Comparison of ENCODE assay signal across 13 mouse cellular contexts in the genomic region with DNA sequence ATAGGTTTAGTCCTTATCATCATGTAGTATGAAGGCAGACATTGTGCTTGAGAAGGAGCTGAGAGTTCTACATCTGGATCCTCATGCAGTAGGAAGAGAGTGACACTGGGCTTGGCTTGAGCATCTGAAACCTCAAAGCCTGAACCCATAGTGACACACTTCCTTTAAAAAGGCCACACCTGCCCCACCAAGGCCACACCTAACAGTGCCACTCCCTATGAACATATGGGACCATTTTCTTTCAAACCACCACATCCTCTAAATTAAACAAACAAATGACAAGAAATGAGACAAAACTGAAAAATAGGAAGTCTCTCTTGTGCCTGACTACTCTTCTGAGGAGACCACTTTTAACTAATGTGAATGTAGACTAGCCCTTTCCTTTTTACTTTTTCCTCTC.
"Had no signal": no experiment of that assay in that cellular context is flagged by ENCODE, and none has a peak within 500 bp of the region (broad histone marks: within the 10 kb centered on the region; RNA-seq: fewer than 3 reads in every experiment).

No protein-coding gene starts in this region.

- ATAC-seq: intestine, postnatal 0 days; liver, postnatal 0 days; lung, postnatal 0 days; midbrain, embryonic 13.5 days; midbrain, embryonic 16.5 days had no signal

- DNase-seq: kidney, adult 8-10 months; kidney, postnatal 10 days; kidney, postnatal 36 days; left cerebral cortex, postnatal 4 days; liver, postnatal 0 days; lung, embryonic 14.5 days; retina, postnatal 1 day; thymus, adult 2 months; thymus, postnatal 14 days had no signal
